Mouse (Mus musculus): Measurements from ENCODE around the gene Il1rapl2. TPM values are rescaled to one million over a fixed set of nuclear protein-coding genes. Genes with fewer than 3 reads are reported as not detected.

Il1rapl2 gene
- not detected for total RNA-seq (2021)
- long read RNA-seq, experiment 1: 0 reads
- long read RNA-seq, experiment 2: 0 reads

DNA sequence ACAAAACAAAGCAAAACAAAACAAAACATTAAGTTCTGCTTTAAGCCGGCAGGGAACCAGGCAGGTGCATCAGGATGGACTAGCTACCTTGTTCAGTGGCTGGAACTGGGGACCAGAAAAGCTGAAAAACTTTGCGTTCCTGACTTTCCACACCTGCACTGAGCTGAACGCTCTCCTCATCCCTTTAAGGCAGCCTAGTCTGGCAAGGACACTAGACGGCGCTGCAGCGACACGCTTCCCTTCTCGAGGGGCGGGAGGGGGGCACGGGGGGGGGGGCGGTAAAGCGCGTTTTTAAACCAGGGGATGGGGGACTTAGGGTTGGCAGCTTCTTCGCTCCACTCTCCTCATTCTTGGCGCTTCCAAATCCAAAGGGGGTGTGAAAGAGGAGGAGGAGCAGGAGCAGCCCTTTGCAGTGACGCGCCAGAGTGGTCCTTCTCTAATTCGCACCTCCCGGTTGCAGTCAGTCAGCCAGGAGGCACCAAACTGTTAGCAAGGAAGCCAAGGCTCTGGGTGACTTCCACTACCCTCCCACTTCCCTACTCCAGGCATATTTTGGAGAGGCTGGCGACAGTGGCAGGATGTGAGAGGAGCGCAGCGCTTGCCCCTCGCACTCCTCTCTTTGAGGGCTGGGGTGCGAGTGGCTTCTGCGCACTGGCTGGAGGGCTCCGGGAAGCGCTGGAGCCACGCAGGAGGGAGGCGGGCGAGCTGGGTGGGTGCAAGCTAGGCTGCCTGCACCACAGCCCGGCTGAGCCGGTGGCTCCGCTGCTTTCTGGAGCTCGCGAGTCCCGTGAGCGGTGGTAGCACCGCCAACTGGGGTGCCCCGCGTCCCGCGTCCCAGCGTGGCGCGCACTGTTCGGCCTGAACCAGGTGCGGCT, at the start of gene Il1rapl2:
Il1rapl2 (plus strand) TSS at position 288 of the 875 bp plus-strand sequence.
- DNase-seq: no peak
- intact Hi-C loops (cut with DNase I): no loop called here
- no peak within 1 kb of the TSS for H3K27ac ChIP-seq
- peak; percentile 24; the same call in 1 of the 2 replicates for TF ChIP-seq CTCF (IDR thresholded peaks at IDR 0.05)
- peak within 1 kb of the TSS; percentile 55 for H3K4me3 ChIP-seq

DNA sequence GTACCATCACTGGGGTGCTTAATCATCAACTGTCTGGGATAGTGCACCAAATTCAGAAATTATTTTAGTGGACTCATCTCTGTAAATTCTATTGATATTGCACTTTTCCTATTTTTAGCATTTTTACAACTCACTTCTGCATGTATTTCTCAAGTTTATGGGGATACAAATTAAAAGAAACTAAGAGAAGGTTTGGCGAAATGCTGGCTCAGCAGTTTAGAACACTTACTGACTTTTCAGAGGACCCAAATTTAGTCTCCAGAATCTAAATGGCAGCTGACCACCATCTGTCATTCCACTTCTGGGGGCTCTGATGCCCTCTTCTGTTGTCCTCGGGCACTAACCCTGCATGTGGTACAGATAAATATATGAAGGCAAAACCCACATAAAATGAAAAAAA, 22.1 kb upstream of the Il1rapl2 start:
- H3K27ac ChIP-seq: no peak overlapping the region
- no peak overlapping the region for H3K4me3 ChIP-seq
- no peak for DNase-seq
- intact Hi-C loops (cut with DNase I): no loop called here
- no peak for TF ChIP-seq CTCF (IDR thresholded peaks at IDR 0.05)

DNA sequence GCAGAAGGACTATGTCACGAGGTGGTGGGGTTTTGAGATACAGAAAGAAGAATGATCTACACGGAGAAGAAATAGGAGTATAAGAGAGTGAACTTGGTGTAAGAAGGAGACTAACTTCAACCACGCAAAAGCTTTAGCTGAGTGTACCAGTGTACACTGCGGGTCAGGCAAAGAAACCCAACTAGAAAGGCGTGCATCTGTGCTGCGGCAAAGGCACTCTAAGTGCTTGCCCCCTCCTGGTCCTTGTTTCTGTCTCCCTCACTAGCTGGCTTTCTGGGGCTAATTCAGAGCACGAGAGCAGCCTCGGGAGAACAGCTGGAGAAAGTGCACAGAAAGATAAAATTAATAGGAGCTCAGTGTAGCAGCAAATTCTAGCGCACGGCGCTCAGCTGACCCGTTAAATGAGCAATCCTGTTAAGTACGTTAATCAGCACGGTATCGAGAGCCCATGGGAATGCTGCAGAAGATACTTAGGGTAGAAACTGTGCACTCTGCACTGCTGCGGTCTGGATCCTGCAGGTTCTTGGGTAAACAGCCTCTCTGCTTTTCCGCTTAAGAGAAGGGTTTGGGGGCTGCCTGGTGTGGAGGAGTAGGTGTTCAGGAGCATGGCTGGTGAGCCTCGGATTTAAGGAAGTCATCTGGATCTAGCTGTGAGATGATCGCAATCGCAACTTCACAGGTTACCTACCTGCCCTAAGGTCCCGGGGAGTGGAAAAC, 778 bp upstream of the Il1rapl2 start:
- Histone ChIP-seq H3K27ac (no peak overlapping the region), H3K4me3 (peak overlapping the region; percentile 55)
- TF ChIP-seq CTCF (IDR thresholded peaks at IDR 0.05): no peak
- no peak for DNase-seq
- intact Hi-C loops (cut with DNase I): no loop called here

DNA sequence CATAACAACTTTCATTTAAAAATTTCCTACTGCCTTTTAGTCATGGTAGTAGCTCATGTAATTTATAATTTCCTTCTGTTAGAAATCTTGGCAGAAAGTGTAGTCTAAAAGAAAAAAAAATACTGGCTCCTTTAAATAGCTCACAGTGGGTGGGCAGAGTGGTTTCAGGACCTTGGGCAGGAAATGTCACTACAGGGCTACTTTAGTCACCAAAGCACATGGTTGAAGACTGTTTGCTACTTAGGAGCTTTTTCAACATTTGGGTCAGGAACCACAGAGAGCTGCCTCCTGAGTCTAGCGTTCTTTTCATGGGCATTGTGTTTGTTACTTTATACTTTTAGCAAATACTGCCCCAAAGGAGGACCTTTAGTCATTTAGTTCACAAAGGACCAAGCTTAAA, 12.2 kb downstream of the Il1rapl2 start:
- Histone ChIP-seq H3K27ac (no peak overlapping the region), H3K4me3 (no peak overlapping the region)
- DNase-seq: no peak
- intact Hi-C loops (cut with DNase I): no loop called here
- TF ChIP-seq CTCF (IDR thresholded peaks at IDR 0.05): no peak

DNA sequence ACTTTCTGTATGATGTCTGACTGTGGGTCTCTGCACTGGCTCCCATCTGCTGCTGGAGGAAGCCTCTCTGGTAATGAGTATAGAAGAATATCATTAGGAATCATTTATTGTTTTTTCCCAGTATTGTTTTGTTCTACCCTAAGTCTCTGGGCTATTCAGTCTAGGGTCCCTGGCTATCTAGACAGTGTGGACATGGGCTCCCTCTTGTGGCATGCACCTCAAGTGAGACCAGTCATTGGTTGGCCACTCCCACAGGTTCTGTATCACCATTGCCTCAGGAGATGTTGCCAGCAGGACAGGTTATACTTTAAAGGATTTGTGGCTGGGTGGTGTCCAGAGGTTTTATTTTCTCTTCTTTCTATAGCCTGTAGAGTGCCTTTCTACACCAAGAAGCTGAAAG, 50.3 kb downstream of the Il1rapl2 start:
- H3K27ac ChIP-seq: no peak overlapping the region
- DNase-seq: no peak
- TF ChIP-seq CTCF (IDR thresholded peaks at IDR 0.05): no peak
- no peak overlapping the region for H3K4me3 ChIP-seq
- intact Hi-C loops (cut with DNase I): no loop called here

DNA sequence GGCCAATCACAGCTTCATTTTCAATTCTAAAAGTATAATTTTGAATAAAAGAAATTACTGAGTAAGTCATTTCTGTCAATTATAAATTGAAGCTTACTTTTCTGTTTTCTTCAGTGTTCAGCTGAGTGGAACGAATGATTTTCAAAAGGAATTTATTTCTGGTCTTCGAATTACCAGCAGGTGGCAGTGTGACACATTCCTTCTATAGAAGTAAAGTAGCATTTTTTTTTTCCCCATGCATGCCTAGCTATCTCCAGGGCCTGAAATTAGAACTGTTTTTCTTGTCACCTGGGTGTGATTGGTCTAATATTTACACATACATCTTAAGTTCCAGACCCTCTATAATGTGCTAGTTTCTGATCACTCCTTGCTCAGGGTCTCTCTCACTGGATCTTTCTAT, 96.6 kb downstream of the Il1rapl2 start:
- Histone ChIP-seq H3K27ac (no peak overlapping the region), H3K4me3 (no peak overlapping the region)
- intact Hi-C loops (cut with DNase I): no loop called here
- peak; percentile 44 for TF ChIP-seq CTCF (IDR thresholded peaks at IDR 0.05)
- DNase-seq: no peak

DNA sequence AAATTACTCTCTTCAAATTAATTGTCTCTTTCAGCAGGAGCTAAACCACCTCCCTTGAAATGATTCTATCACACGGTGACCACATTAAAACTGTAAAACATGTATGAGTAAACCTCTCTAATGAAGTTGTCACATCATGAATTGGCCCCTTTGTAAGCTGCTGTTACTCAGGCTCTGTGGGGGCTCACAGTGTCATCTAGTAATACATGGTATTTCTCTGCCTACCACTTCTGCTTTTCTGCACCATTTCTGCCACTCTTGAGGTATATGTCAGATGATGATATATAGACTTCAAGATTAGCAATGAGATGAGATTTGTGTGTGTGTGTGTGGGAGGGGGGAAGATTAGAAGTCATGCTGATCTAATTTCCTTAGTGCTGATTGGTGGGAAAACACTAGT, 117.6 kb downstream of the Il1rapl2 start:
- H3K27ac ChIP-seq: no peak overlapping the region
- DNase-seq: no peak
- intact Hi-C loops (cut with DNase I): no loop called here
- TF ChIP-seq CTCF (IDR thresholded peaks at IDR 0.05): no peak
- no peak overlapping the region for H3K4me3 ChIP-seq

DNA sequence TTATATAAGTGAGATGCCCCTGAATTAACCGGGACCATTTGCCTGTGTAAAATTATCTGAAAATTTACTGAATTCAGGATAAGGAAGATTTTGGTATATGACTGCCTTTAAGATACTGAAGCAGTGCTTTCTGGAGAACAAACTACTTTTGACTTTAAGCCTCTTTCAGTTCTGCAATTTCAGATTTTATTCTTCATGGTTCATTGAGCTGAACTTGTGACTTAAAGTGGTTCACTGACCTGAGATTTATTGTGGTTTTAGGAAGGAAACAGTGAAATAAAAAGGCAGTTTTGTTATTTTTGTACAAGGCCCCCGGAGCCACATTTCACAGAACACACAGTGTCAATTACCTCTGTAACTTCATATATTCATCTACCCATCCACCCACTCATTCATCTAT, 129.6 kb downstream of the Il1rapl2 start:
- DNase-seq: no peak
- H3K4me3 ChIP-seq: no peak overlapping the region
- TF ChIP-seq CTCF (IDR thresholded peaks at IDR 0.05): no peak
- H3K27ac ChIP-seq: no peak overlapping the region
- intact Hi-C loops (cut with DNase I): no loop called here

DNA sequence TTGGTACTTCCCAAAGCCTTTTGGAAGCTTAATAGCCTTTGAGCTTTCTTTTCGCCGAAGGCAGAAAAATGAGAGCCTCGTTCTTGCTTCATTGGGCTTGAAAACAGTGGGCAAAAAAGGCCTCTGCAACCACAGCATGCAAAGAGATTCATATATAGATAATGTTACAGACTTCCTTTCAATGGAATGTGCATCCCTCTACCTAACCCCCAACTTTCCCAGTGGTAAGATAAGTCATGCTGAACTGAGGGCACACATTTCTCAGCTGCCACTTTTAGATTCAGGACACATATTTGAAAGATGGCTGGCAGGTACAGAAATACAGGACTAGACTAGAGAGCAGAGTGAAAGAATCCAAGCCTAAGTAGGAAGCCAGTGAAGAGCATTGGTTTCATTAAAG, 185.1 kb downstream of the Il1rapl2 start:
- intact Hi-C loops (cut with DNase I): no loop called here
- DNase-seq: no peak
- Histone ChIP-seq H3K4me3 (no peak overlapping the region), H3K27ac (no peak overlapping the region)
- TF ChIP-seq CTCF (IDR thresholded peaks at IDR 0.05): no peak

DNA sequence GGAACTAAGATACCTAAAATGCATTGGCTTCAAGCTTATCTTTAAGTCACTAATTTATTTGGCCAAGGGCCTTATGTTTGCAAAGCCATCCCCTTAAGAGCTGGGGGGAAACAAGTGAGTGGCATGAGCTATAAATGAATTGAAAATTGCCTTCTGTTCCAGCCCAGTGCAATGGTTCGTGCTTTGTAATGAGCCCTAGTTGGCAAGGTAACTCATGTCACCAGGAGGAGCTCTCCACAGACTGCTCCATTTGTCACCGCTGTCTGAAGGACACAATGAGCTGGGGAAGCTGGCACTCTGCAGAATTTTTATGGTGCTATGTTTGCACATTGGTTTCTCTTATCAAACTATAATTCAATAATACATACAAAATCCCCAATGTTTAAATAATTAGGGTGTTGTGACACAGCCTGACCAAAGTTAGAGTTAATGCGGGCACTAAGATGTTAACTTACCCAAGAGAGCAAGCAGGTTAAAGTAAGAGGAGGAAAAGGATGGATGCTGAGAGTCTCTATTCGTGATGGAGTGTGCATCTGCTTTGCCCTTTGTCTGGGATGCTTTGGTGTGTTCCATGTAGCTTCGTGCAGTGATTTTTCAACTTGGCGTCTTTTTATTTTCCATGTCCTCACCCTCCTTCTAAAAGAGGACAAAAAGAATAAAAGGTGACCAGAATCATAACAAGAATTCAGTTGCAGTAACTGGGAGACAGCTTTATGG, 235.2 kb downstream of the Il1rapl2 start:
- no peak for TF ChIP-seq CTCF (IDR thresholded peaks at IDR 0.05)
- H3K27ac ChIP-seq: no peak overlapping the region
- DNase-seq: no peak

DNA sequence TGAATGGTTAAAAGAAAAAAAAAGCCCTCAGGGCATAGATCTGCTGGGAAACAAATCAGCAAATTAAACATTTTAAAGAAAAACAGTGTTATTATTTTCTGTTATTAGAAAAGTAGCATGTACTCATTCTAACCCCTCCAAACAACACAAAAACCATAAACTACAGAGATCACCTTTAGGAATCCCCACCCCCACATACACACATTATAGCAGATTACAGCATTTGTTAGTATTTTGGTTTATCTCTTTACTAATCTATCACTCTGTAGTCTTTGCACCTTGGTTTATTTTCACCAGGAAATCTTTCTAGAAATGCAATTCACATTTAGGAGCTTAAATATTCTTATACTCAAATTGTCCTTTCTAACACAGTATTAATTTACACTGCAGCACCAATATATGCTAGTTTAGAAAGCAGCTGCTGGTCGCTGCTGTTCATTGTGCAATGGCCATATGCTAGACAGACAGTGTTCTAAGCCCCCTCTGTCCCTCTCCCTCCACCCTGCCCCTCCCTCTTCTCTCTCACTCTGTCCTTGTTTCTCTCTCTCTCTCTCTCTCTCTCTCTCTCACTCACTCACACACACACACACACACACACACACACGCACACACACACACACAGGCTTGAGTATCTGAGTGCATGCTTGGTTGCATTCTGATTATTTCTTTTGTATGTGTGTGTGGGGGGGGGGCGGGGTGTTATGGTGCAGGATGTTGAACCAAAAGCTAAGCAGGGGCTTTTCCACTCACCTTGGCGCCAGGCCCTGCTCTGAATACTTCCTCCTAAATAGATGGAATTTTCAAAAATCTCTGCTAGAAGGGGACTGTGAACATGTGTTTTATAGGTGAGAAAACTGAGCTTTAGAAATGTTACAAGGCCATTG, 236.1 kb downstream of the Il1rapl2 start:
- Histone ChIP-seq H3K27ac (no peak overlapping the region), H3K4me3 (no peak overlapping the region)
- no peak for DNase-seq
- intact Hi-C loops (cut with DNase I): no loop called here
- TF ChIP-seq CTCF (IDR thresholded peaks at IDR 0.05): no peak

More for the DNA sequence above, 235.2 kb downstream of the Il1rapl2 start:
- intact Hi-C loops (cut with DNase I): no loop called here
- no peak overlapping the region for H3K4me3 ChIP-seq

DNA sequence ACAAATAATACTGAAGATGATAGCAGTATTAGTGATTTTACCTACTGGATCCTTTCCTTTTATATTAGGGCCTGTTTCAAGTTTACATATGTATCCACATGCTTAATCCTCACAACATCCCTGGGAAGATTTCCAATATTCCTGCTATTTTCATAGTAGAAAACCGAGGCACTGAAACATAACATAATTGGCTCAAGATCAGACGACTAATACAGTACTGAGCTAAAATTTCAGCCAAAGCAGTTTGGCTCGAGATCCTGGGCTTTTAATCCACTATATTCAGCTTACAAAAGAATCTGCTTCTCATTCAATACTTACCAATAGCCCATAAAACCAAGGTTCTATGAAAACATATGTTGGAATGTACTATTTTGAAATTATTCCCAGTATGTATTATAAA, 239.1 kb downstream of the Il1rapl2 start:
- DNase-seq: no peak
- no peak for TF ChIP-seq CTCF (IDR thresholded peaks at IDR 0.05)
- intact Hi-C loops (cut with DNase I): no loop called here

More for the DNA sequence above, 239.1 kb downstream of the Il1rapl2 start:
- no peak overlapping the region for H3K4me3 ChIP-seq
- H3K27ac ChIP-seq: no peak overlapping the region

Data from gastrocnemius, adult 2 months (tissue).